Mouse (Mus musculus): ENCODE data around the gene Cped1. TPM values are rescaled to one million over a fixed set of nuclear protein-coding genes. Genes with fewer than 3 reads are reported as not detected.

Cped1 gene
- polyA plus RNA-seq, 1 experiment from 2014 or later, result 10.4 TPM

- WGBS, result 77% methylated on average over 11 of the region's 11 CpGs
- TF ChIP-seq EP300 (optimal IDR thresholded peaks at IDR 0.05) (no peak), CTCF (IDR thresholded peaks at IDR 0.05; ENCODE audit: low read depth) (no peak)
- ATAC-seq (ENCODE audit: low FRiP score, low TSS enrichment) (no peak), DNase-seq (ENCODE audit: low spot score) (no peak)
- H3K4me1 ChIP-seq (replicated peaks; ENCODE audit: control insufficient read depth, insufficient read depth), result no peaks in the 10 kb centered on the region
- no peak overlapping the region for H3K4me3 ChIP-seq (ENCODE audit: low read depth, low read length)
- H3K27me3 ChIP-seq (ENCODE audit: control insufficient read depth, insufficient read depth, low read length), result no peaks in the 10 kb centered on the region
- no peaks in the 10 kb centered on the region for H3K9me3 ChIP-seq (ENCODE audit: control insufficient read depth, low read length)
- H3K36me3 ChIP-seq (ENCODE audit: control insufficient read depth, insufficient read depth, low read length), result no peaks in the 10 kb centered on the region
- H3K9ac ChIP-seq (ENCODE audit: low read length), result no peak overlapping the region
- no peak overlapping the region for H3K27ac ChIP-seq (replicated peaks)
- H3K4me2 ChIP-seq (replicated peaks; ENCODE audit: low read depth), result no peak overlapping the region
Observed at GRCm38 (mm10) chr6:22010761-22011281, 25.1 kb downstream of the Cped1 start.

GRCm38 (mm10) chr6:22011546-22011945 lies 25.8 kb downstream of the Cped1 start:
- Histone ChIP-seq H3K9me3 (ENCODE audit: control insufficient read depth, low read length) (no peaks in the 10 kb centered on the region), H3K27ac (replicated peaks) (no peak overlapping the region), H3K36me3 (ENCODE audit: control insufficient read depth, insufficient read depth, low read length) (no peaks in the 10 kb centered on the region), H3K4me3 (ENCODE audit: low read depth, low read length) (no peak overlapping the region), H3K9ac (ENCODE audit: low read length) (no peak overlapping the region), H3K4me2 (replicated peaks; ENCODE audit: low read depth) (no peak overlapping the region), H3K27me3 (ENCODE audit: control insufficient read depth, insufficient read depth, low read length) (no peaks in the 10 kb centered on the region), H3K4me1 (replicated peaks; ENCODE audit: control insufficient read depth, insufficient read depth) (no peaks in the 10 kb centered on the region)
- no peak for ATAC-seq (ENCODE audit: low FRiP score, low TSS enrichment)
- no peak for TF ChIP-seq CTCF (IDR thresholded peaks at IDR 0.05; ENCODE audit: low read depth)
- no peak for TF ChIP-seq EP300 (optimal IDR thresholded peaks at IDR 0.05)
- 47% methylated on average over 2 of the region's 2 CpGs for WGBS
- no peak for DNase-seq (ENCODE audit: low spot score)

- H3K36me3 ChIP-seq (ENCODE audit: control insufficient read depth, insufficient read depth, low read length), result no peaks in the 10 kb centered on the region
Observed at GRCm38 (mm10) chr6:22012099-22012498, 26.4 kb downstream of the Cped1 start.

DNA sequence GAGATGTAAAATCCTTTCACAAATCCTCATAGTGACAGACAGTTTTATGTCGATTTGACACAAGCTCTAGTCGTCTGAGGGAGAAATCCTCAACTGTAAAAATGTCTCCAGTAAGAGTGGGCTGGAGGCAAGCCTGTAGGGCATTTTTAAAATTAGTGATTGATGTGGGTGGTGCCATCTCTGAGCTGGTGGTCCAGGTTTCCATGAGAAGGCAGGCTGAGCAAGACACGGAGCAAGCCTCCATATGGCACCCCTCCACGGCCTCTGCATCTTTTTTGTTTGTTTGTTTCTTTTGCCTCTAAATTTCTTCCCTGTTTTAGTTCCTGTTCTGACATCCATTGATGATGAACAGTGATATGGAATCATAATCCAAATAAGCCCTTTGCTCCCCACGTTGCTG lies 26.8 kb downstream of the Cped1 start:
- Histone ChIP-seq H3K9ac (ENCODE audit: low read length) (no peak overlapping the region), H3K4me1 (replicated peaks; ENCODE audit: control insufficient read depth, insufficient read depth) (no peaks in the 10 kb centered on the region), H3K27me3 (ENCODE audit: control insufficient read depth, insufficient read depth, low read length) (no peaks in the 10 kb centered on the region), H3K9me3 (ENCODE audit: control insufficient read depth, low read length) (no peaks in the 10 kb centered on the region), H3K27ac (replicated peaks) (no peak overlapping the region), H3K4me2 (replicated peaks; ENCODE audit: low read depth) (no peak overlapping the region), H3K4me3 (ENCODE audit: low read depth, low read length) (no peak overlapping the region), H3K36me3 (ENCODE audit: control insufficient read depth, insufficient read depth, low read length) (no peaks in the 10 kb centered on the region)
- 76% methylated on average over 5 of the region's 5 CpGs for WGBS
- DNase-seq (ENCODE audit: low spot score) (no peak), ATAC-seq (ENCODE audit: low FRiP score, low TSS enrichment) (no peak)
- no peak for TF ChIP-seq CTCF (IDR thresholded peaks at IDR 0.05; ENCODE audit: low read depth)
- no peak for TF ChIP-seq EP300 (optimal IDR thresholded peaks at IDR 0.05)

More at GRCm38 (mm10) chr6:22012099-22012498, 26.4 kb downstream of the Cped1 start:
- no peak for DNase-seq (ENCODE audit: low spot score)
- 72% methylated on average over 5 of the region's 5 CpGs for WGBS
- H3K9me3 ChIP-seq (ENCODE audit: control insufficient read depth, low read length), result no peaks in the 10 kb centered on the region
- no peaks in the 10 kb centered on the region for H3K27me3 ChIP-seq (ENCODE audit: control insufficient read depth, insufficient read depth, low read length)
- TF ChIP-seq CTCF (IDR thresholded peaks at IDR 0.05; ENCODE audit: low read depth) (no peak), EP300 (optimal IDR thresholded peaks at IDR 0.05) (no peak)
- no peak for ATAC-seq (ENCODE audit: low FRiP score, low TSS enrichment)
- H3K27ac ChIP-seq (replicated peaks), result no peak overlapping the region
- H3K4me3 ChIP-seq (ENCODE audit: low read depth, low read length), result no peak overlapping the region
- no peak overlapping the region for H3K4me2 ChIP-seq (replicated peaks; ENCODE audit: low read depth)
- no peaks in the 10 kb centered on the region for H3K4me1 ChIP-seq (replicated peaks; ENCODE audit: control insufficient read depth, insufficient read depth)
- H3K9ac ChIP-seq (ENCODE audit: low read length), result no peak overlapping the region

DNA sequence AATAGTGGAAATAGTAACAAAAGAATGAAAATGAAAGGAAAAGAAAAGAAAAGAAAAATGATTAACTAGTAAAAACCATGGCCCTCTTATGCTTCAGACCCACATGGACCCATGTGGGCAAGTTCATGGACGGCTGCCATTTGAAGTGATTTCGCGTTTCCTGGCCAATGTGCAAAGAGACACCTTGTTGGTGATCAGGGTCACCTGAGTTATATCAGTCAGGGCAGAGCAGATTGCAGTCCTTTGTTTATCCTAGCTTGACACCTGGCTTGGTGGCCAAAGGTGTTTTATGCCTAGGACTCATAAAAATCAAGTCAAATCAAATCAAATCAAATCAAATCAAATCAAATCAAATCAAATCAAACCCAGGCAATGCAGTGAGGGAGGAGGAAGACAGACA lies 27.7 kb downstream of the Cped1 start:
- DNase-seq (ENCODE audit: low spot score), result no peak
- no peak overlapping the region for H3K4me2 ChIP-seq (replicated peaks; ENCODE audit: low read depth)
- no peak overlapping the region for H3K27ac ChIP-seq (replicated peaks)
- TF ChIP-seq EP300 (optimal IDR thresholded peaks at IDR 0.05) (no peak), CTCF (IDR thresholded peaks at IDR 0.05; ENCODE audit: low read depth) (no peak)
- no peaks in the 10 kb centered on the region for H3K4me1 ChIP-seq (replicated peaks; ENCODE audit: control insufficient read depth, insufficient read depth)
- 95% methylated on average over 3 of the region's 3 CpGs for WGBS
- H3K9me3 ChIP-seq (ENCODE audit: control insufficient read depth, low read length), result no peaks in the 10 kb centered on the region
- no peak for ATAC-seq (ENCODE audit: low FRiP score, low TSS enrichment)
- no peak overlapping the region for H3K9ac ChIP-seq (ENCODE audit: low read length)
- H3K4me3 ChIP-seq (ENCODE audit: low read depth, low read length), result no peak overlapping the region
- H3K36me3 ChIP-seq (ENCODE audit: control insufficient read depth, insufficient read depth, low read length), result no peaks in the 10 kb centered on the region
- no peaks in the 10 kb centered on the region for H3K27me3 ChIP-seq (ENCODE audit: control insufficient read depth, insufficient read depth, low read length)

GRCm38 (mm10) chr6:22014291-22014911 lies 28.7 kb downstream of the Cped1 start:
- Histone ChIP-seq H3K9me3 (ENCODE audit: control insufficient read depth, low read length) (no peaks in the 10 kb centered on the region), H3K36me3 (ENCODE audit: control insufficient read depth, insufficient read depth, low read length) (no peaks in the 10 kb centered on the region), H3K27me3 (ENCODE audit: control insufficient read depth, insufficient read depth, low read length) (no peaks in the 10 kb centered on the region), H3K4me2 (replicated peaks; ENCODE audit: low read depth) (no peak overlapping the region), H3K4me3 (ENCODE audit: low read depth, low read length) (no peak overlapping the region), H3K9ac (ENCODE audit: low read length) (no peak overlapping the region), H3K4me1 (replicated peaks; ENCODE audit: control insufficient read depth, insufficient read depth) (no peaks in the 10 kb centered on the region), H3K27ac (replicated peaks) (no peak overlapping the region)
- WGBS, result 96% methylated on average over 6 of the region's 6 CpGs
- ATAC-seq (ENCODE audit: low FRiP score, low TSS enrichment) (no peak), DNase-seq (ENCODE audit: low spot score) (no peak)
- no peak for TF ChIP-seq EP300 (optimal IDR thresholded peaks at IDR 0.05)
